Mouse (Mus musculus) C2C12 (cell line): ENCODE results near the gene Auh.

Experiments used
- CEBPB ChIP-seq: IDR thresholded peaks from one replicate; pipeline ENCODE4 v1.6.1; 2011; ENCODE audit warnings: low read depth, mild to moderate bottlenecking, control low read depth, moderate library complexity
- CTCF ChIP-seq: IDR thresholded peaks from one replicate; pipeline ENCODE4 v1.5.1; 2011; ENCODE audit not compliant: control insufficient read depth, insufficient read depth, insufficient read length
- FOSL1 ChIP-seq: IDR thresholded peaks from one replicate; pipeline ENCODE4 v1.8.0; 2011; ENCODE audit warnings: mild to moderate bottlenecking, low read length; ENCODE audit not compliant: poor library complexity, insufficient read depth, severe bottlenecking
- MAX ChIP-seq: IDR thresholded peaks from one replicate; pipeline ENCODE4 v1.6.1; 2011; ENCODE audit warnings: mild to moderate bottlenecking, control low read depth
- MYOD1 ChIP-seq: IDR thresholded peaks from one replicate; pipeline ENCODE4 v1.6.1; 2011; ENCODE audit warnings: low read depth; ENCODE audit not compliant: control insufficient read depth, insufficient read length
- USF1 ChIP-seq: IDR thresholded peaks from one replicate; pipeline ENCODE4 v1.6.1; 2011; ENCODE audit warnings: low read depth, mild to moderate bottlenecking, control low read depth, moderate library complexity

DNA sequence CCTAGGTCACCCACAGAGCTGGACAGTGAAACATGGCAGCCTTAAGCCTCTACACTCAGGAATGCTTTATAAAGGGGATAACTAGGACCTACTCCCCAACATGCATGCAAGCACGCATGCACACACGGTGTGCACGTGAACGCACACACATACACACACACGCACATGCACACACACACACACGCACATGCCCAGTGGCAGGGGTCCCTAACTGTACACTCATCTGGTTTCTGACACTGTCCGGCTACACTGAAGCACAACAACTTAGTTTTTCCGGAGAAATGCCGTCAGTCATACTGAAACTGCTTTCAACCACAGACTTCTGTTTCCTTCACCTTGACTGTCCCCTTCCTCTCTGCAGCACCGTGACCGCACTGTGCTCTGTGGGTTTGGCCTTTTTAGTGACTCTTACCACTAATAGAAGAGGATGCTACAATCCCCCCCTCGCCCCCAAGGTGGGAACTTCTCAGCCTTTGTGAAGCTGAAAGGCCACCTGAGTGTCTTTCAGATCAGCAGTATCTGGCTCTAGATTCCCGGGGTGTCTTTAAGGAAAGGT, 136.0 kb downstream of the Auh start:
- no peak for TF ChIP-seq CTCF
- no peak for TF ChIP-seq MAX
- no peak for TF ChIP-seq CEBPB
- TF ChIP-seq MYOD1 = no peak
- TF ChIP-seq USF1 = no peak
- TF ChIP-seq FOSL1 = no peak
